Mouse (Mus musculus) embryonic facial prominence, embryonic 12.5 days (tissue): ENCODE measurements at regions not wholly inside any gene's neighbourhood (a gene's known extent, or its start where the extent isn't known, plus 50 kb on each side); places are given as distances from the start of the nearest gene placed in this dataset.

ENCODE experiments used
- ATAC-seq: fragments of 200-750 bp; cut with Nextera tagmentation; 2 replicates; pipeline ENCODE4 v1.8.0; 2017; ENCODE audit not compliant: insufficient number of reproducible peaks, insufficient read depth, low FRiP score, low TSS enrichment
- H3K27ac ChIP-seq: fragments of 300-500 bp; sonication (generic); 2 replicates; pipeline ENCODE4 v1.5.1; 2016; ENCODE audit warnings: mild to moderate bottlenecking
- H3K27me3 ChIP-seq: fragments of 300-500 bp; sonication (generic); 2 replicates; pipeline ENCODE4 v1.6.1; 2016; ENCODE audit warnings: mild to moderate bottlenecking, moderate library complexity
- H3K36me3 ChIP-seq: fragments of 300-500 bp; sonication (generic); 2 replicates; pipeline ENCODE4 v1.6.1; 2016; ENCODE audit warnings: mild to moderate bottlenecking
- H3K4me1 ChIP-seq: fragments of 300-500 bp; sonication (generic); 2 replicates; pipeline ENCODE4 v1.6.1; 2016
- H3K4me2 ChIP-seq: fragments of 300-500 bp; sonication (generic); replicated peaks from 2 replicates; pipeline ENCODE4 v1.6.1; 2016; ENCODE audit warnings: mild to moderate bottlenecking, moderate library complexity
- H3K4me3 ChIP-seq: fragments of 300-500 bp; sonication (generic); 2 replicates; pipeline ENCODE4 v1.5.1; 2016; ENCODE audit warnings: mild to moderate bottlenecking
- H3K9ac ChIP-seq: fragments of 300-500 bp; sonication (generic); 2 replicates; pipeline ENCODE4 v1.6.1; 2016; ENCODE audit warnings: mild to moderate bottlenecking, moderate library complexity
- H3K9me3 ChIP-seq: fragments of 300-500 bp; sonication (generic); 2 replicates; pipeline ENCODE4 v1.6.1; 2016; ENCODE audit warnings: mild to moderate bottlenecking, moderate library complexity
- WGBS: fragments of 180-500 bp; shearing (Covaris S2); methylation state at CpG from one replicate; pipeline ENCODE4 v1.1.7; 2016; 5-methylcytosine and 5-hydroxymethylcytosine counted together

DNA sequence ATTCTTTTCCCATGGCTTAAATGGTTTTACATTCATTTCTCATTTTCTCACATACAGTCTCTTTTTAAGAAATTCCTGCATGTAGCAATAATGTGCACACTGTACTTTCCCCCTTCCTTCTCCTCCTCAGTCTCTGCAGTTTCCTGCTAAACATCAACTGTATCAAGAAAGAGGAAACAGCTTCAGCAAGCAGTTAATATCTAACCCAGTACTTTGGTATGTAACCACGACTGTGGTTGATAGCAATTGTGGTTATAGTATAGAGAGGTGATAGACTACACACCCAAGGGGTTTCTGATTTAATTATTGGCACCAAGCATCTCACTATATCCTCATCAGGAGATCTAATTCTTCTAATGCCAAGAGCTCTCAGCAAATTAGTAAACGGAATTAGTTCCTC lies 52.8 kb upstream of the Eci2 start:
- no peaks in the 10 kb centered on the region for H3K36me3 ChIP-seq
- WGBS, result 75% methylated on average over 2 of the region's 2 CpGs
- H3K4me3 ChIP-seq, result no peak overlapping the region
- no peaks in the 10 kb centered on the region for H3K9me3 ChIP-seq
- H3K4me2 ChIP-seq, result no peak overlapping the region
- H3K4me1 ChIP-seq, result no peaks in the 10 kb centered on the region
- H3K27ac ChIP-seq, result no peak overlapping the region
- H3K27me3 ChIP-seq, result no peaks in the 10 kb centered on the region
- no peak for ATAC-seq
- no peak overlapping the region for H3K9ac ChIP-seq

DNA sequence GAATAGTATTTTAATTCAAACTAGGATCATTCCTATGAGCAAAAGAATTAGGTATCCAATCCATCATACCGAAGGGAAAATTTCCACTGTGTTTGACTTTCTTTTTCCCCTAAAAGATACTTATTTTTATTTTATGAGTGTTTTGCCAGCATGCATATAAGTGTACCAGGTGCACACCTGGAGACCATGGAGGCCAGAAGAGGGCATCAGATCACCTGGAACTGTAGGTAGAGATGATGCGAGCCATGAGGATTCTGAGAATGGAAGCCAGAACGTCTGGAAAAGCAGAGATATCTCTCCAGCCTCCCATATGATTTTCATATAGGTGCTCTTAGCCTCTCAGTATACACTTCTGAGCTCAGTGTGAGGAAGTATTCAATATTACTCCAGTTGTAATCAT lies 58.5 kb upstream of the Eci2 start:
- H3K36me3 ChIP-seq, result no peaks in the 10 kb centered on the region
- no peak overlapping the region for H3K4me3 ChIP-seq
- H3K27ac ChIP-seq, result no peak overlapping the region
- 75% methylated on average over 3 of the region's 3 CpGs for WGBS
- H3K27me3 ChIP-seq, result no peaks in the 10 kb centered on the region
- H3K9ac ChIP-seq, result no peak overlapping the region
- no peak overlapping the region for H3K4me2 ChIP-seq
- ATAC-seq, result no peak
- no peaks in the 10 kb centered on the region for H3K9me3 ChIP-seq
- no peaks in the 10 kb centered on the region for H3K4me1 ChIP-seq

DNA sequence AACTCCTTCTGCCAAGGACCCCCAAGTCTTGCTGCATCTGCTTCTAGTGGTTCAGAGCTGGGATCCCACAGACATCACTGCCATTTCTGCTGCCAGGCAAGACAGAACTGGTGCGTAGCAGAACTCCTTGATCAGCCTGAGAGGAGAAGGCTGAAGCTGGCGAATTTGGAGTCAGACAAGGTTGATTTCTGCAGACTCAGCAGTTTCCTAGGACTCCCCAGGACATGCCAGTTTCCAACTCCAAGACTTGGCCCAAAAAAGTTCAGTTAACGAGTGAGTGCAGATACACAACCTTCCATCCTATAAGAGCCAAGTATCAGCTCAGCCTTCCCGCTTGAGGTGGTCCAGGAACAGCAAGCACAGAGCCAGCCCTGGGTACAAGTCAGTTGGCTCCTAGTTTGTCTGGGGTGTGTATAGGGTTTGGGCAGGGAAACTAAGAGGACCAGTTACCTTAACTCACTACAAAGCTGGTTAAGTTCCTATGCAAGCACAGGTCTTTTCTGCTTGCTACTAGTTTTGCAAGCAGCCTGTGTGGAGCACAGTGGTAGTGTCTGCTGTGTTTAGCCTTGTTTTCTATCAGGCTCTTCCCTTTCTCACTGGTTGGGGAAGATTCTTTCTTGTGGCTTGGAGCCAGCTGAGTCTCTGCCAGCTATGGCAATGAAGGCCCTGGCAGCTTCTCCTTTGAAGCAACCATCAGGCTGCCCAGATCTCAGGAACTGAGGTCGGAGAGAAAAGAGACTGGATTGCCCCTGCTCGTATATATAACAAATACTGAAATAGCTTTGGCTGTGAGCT lies 60.5 kb upstream of the Eci2 start:
- WGBS, result 79% methylated on average over 6 of the region's 6 CpGs
- no peak for ATAC-seq
- Histone ChIP-seq H3K9ac (no peak overlapping the region), H3K4me3 (no peak overlapping the region), H3K9me3 (no peaks in the 10 kb centered on the region), H3K4me2 (no peak overlapping the region), H3K27ac (no peak overlapping the region), H3K36me3 (no peaks in the 10 kb centered on the region), H3K27me3 (no peaks in the 10 kb centered on the region), H3K4me1 (no peaks in the 10 kb centered on the region)

DNA sequence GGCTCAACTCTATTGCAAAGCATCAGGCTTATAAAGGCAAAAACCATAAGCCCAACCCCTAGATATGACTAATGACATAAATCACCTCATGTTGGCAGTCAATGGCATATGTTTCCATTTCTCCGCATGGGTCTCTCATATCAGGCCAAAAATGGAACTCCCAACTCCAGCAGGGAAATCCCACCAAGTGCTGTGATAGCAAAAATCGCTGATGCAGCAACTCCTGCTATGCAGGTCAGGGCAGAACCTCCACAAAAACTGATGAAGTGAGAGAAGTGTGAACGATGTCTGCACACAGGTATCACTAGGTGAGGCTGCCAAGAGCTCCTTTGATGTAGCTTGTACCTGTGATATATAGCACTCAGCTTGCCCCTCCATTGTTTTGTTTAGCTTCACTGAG lies 64.3 kb upstream of the Eci2 start:
- no peaks in the 10 kb centered on the region for H3K4me1 ChIP-seq
- no peak for ATAC-seq
- no peaks in the 10 kb centered on the region for H3K36me3 ChIP-seq
- no peak overlapping the region for H3K27ac ChIP-seq
- no peak overlapping the region for H3K4me2 ChIP-seq
- no peaks in the 10 kb centered on the region for H3K27me3 ChIP-seq
- no peak overlapping the region for H3K4me3 ChIP-seq
- WGBS, result 84% methylated on average over 3 of the region's 3 CpGs
- no peaks in the 10 kb centered on the region for H3K9me3 ChIP-seq
- no peak overlapping the region for H3K9ac ChIP-seq

DNA sequence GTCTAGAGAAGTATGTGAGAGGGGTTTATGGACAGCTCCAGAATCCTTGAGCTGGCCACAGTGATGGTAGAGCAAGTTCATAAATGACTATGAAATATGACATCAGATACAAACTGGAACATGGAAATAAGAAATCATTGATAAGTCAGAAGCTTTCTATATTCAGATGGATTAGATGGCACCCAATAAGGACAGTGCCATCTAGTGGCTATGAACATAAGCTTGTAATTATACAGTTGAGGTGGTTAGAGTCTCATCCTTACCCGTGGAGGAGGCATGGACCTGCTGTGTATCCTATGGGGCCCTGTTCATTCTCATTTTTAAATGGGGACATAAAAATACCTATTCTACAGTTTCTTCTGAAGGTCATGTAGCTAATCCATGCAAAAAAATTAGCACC lies 92.9 kb upstream of the Eci2 start:
- Histone ChIP-seq H3K9me3 (no peaks in the 10 kb centered on the region), H3K27ac (no peak overlapping the region), H3K4me3 (no peak overlapping the region), H3K27me3 (no peaks in the 10 kb centered on the region), H3K4me2 (no peak overlapping the region), H3K9ac (no peak overlapping the region), H3K4me1 (no peaks in the 10 kb centered on the region), H3K36me3 (no peaks in the 10 kb centered on the region)
- no peak for ATAC-seq
- WGBS, result 35% methylated on average over 1 of the region's 1 CpGs

DNA sequence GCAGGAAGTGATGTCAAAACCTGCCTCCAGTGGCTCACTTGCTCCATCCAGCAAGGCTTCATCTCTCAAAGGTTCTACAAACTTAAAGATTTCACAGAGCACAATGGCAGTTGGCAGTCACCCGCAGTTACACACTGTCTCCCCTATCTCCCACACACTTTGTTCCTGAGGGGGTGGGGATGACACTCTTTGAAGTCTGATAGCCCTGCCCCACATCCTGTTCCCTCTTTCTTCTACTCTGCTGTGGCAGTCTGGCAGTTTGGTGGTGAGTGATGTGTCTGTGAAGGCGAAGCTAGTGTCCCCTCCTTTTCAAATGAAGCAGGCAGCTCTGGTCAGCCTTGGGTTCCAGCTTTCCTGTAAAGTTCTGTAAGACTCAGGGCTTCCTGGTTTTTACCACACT lies 102.6 kb upstream of the Eci2 start:
- Histone ChIP-seq H3K27ac (no peak overlapping the region), H3K9ac (no peak overlapping the region), H3K4me2 (no peak overlapping the region), H3K9me3 (no peaks in the 10 kb centered on the region), H3K4me1 (no peaks in the 10 kb centered on the region), H3K4me3 (no peak overlapping the region), H3K36me3 (no peaks in the 10 kb centered on the region), H3K27me3 (no peaks in the 10 kb centered on the region)
- ATAC-seq, result no peak
- WGBS, result 59% methylated on average over 2 of the region's 2 CpGs

DNA sequence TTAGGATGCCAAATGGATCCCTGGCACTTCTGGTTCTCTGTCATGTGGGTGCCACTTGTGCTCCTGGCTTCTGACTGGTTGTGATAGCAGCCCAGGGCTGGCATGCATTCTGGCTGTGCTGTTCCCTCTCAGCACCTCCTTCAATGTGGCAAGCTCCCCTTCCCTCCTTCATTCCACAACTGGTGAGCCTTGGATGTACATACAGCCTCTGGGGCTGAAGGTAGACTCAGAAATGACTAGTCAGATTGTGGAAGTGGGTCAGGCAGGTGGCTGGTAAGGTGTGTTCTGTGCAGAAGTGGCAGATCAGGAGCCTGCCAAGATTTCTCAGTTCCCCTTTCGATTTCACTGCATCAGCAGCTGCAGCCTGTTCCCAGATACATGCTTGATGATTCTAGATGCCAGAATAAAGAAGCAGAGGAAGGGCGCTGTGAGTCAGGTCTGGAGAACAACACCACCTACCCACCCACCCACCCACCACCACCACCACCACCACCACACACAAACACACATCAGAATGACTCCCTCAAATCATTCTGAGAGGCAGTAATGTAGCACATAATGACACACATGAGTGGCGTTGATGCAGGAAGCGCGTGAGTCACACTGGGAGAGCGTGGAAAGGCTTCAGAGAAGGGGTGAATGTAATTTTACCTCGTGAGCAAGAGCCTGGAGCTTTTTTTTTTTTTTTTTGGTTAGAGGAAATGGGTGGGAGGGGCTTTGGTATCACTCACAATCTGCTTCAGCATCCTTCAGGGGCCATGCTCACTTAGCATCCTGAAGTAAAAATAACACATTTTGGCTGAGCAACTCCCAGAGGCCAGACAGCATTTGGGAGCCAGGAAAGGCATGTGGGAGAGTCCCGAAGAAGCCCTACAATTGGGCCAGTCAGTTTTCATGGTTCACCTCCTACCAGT lies 104.6 kb upstream of the Eci2 start:
- WGBS, result 72% methylated on average over 8 of the region's 8 CpGs
- H3K4me2 ChIP-seq, result no peak overlapping the region
- H3K4me1 ChIP-seq, result no peaks in the 10 kb centered on the region
- no peak overlapping the region for H3K9ac ChIP-seq
- no peak overlapping the region for H3K27ac ChIP-seq
- no peaks in the 10 kb centered on the region for H3K27me3 ChIP-seq
- H3K36me3 ChIP-seq, result no peaks in the 10 kb centered on the region
- H3K9me3 ChIP-seq, result no peaks in the 10 kb centered on the region
- no peak for ATAC-seq
- H3K4me3 ChIP-seq, result no peak overlapping the region

DNA sequence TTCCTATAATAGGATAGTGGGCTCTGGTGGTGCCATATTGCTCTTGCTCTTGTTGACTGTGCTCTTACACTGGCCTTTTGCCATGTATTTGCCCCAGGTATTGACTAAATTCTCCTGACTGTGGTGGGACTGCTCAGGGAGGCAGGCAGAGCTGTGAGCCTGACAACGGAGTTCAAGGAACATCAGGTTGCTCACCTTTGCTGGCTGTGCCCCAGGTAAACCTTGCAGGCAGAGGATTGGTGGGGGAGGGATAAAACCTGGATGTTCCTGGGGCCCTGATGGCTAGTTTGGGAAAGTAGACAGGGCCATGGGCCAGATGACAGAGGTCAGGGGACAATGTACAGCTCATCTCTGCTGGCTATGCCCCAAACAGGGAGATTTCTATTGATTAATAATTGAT lies 124.7 kb upstream of the Eci2 start:
- 90% methylated on average over 1 of the region's 1 CpGs for WGBS
- no peaks in the 10 kb centered on the region for H3K27me3 ChIP-seq
- no peak overlapping the region for H3K4me3 ChIP-seq
- H3K4me2 ChIP-seq, result no peak overlapping the region
- no peaks in the 10 kb centered on the region for H3K4me1 ChIP-seq
- no peak overlapping the region for H3K9ac ChIP-seq
- no peaks in the 10 kb centered on the region for H3K36me3 ChIP-seq
- no peaks in the 10 kb centered on the region for H3K9me3 ChIP-seq
- no peak for ATAC-seq
- H3K27ac ChIP-seq, result no peak overlapping the region

DNA sequence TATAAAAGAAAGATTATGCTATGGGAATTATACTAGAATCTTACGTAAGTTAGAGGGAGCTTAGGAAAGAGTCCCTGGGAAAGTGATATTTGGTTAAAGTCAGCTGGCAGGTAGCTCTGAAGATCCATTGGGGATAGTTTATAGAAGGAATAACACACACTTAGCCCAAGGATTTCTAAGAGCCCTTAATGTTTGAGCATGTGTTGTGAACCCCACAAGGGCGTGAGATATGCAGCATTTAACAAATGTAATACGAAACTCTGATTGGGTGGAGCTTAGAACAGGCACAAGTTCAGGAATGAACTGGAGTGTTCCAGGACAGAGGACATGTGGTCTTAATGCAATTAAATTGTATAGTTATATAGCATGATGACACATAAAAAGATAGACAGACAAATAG lies 132.6 kb upstream of the Eci2 start:
- no peak for ATAC-seq
- no peaks in the 10 kb centered on the region for H3K4me1 ChIP-seq
- H3K9ac ChIP-seq, result no peak overlapping the region
- no peak overlapping the region for H3K4me2 ChIP-seq
- WGBS, result 73% methylated on average over 3 of the region's 3 CpGs
- H3K9me3 ChIP-seq, result no peaks in the 10 kb centered on the region
- H3K36me3 ChIP-seq, result no peaks in the 10 kb centered on the region
- no peak overlapping the region for H3K4me3 ChIP-seq
- no peaks in the 10 kb centered on the region for H3K27me3 ChIP-seq
- no peak overlapping the region for H3K27ac ChIP-seq

DNA sequence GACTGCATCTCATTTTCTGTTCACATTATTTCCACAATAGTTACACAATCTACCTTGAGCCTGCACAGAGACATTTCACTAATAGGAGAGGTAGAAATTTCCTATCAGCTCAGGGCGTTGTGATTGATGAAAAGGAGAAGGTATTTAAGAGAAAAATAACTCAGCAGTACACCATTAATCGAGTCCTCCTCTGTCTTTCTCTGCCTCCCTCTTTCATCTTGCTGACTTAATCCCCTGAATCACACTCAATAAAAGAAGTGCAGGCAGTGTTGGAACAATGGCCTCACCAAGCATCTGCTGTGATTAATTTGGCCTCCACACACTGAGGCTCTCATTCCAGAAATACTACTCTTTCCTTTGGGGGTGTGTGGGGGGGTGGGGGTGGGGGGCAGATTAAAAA lies 133.9 kb upstream of the Eci2 start:
- Histone ChIP-seq H3K36me3 (no peaks in the 10 kb centered on the region), H3K27ac (no peak overlapping the region), H3K4me3 (no peak overlapping the region), H3K9me3 (no peaks in the 10 kb centered on the region), H3K9ac (no peak overlapping the region), H3K4me2 (no peak overlapping the region), H3K27me3 (no peaks in the 10 kb centered on the region), H3K4me1 (no peaks in the 10 kb centered on the region)
- WGBS, result 26% methylated on average over 2 of the region's 2 CpGs
- no peak for ATAC-seq

DNA sequence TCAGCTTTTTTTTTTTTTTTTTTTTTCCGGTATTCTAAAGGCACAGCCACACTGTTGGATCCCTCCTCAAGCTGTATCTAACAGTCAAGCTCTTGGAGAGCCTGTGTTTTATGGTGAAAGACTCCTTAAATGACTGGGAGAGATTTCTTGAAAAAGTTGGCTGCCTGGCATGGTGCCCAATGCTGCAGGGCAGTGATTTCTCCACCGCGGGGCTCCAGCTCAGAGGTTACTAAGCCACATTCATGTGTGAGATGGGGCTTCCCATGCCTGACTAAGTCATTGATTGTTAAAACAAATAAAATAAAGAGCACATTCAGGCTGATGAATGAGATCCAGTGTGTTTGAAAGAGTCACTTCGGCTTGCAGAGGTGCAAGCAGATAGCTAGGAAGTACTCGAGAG lies 139.2 kb upstream of the Eci2 start:
- no peak for ATAC-seq
- no peak overlapping the region for H3K4me3 ChIP-seq
- H3K9me3 ChIP-seq, result no peaks in the 10 kb centered on the region
- H3K4me1 ChIP-seq, result no peaks in the 10 kb centered on the region
- no peak overlapping the region for H3K9ac ChIP-seq
- H3K4me2 ChIP-seq, result no peak overlapping the region
- H3K36me3 ChIP-seq, result no peaks in the 10 kb centered on the region
- WGBS, result 56% methylated on average over 5 of the region's 5 CpGs
- H3K27me3 ChIP-seq, result no peaks in the 10 kb centered on the region
- no peak overlapping the region for H3K27ac ChIP-seq

DNA sequence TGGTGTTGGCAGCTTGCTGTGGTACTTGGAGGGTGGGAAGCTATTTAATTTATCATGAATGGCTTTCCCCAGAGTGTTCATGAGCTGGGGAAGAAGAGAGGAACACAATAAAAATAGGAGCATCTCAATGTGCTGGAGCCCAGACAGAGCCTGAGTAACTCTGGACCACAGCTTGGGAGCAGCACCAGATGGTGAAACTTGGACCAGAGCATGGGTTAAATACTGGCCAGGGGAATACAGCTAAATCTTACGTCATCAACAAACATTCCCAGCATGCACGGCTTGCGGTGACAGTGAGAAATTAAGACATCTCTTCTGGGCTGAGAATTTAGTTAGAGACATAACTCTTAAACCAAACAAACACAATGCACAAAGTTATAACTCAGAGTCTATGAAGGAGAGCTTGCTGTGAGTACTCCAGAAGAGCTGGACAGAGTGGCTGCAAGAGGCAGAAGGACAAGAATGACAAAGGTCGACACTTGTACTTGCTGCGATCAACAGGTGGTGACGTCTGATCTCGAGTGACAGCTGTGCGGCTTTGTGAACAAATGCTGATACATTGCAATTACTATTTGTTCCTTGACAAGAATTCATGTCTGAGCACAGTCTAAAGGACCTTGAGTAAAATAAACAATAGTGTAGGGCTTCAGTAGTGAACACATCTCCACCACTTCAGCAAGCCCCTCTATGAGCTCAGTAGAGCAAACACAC lies 140.1 kb upstream of the Eci2 start:
- WGBS, result 80% methylated on average over 8 of the region's 8 CpGs
- H3K4me2 ChIP-seq, result no peak overlapping the region
- H3K4me1 ChIP-seq, result no peaks in the 10 kb centered on the region
- no peak overlapping the region for H3K27ac ChIP-seq
- ATAC-seq, result no peak
- no peaks in the 10 kb centered on the region for H3K9me3 ChIP-seq
- no peak overlapping the region for H3K4me3 ChIP-seq
- no peak overlapping the region for H3K9ac ChIP-seq
- no peaks in the 10 kb centered on the region for H3K27me3 ChIP-seq
- H3K36me3 ChIP-seq, result no peaks in the 10 kb centered on the region
